ENCODE assay signal across 8 mouse cellular contexts in the genomic region with DNA sequence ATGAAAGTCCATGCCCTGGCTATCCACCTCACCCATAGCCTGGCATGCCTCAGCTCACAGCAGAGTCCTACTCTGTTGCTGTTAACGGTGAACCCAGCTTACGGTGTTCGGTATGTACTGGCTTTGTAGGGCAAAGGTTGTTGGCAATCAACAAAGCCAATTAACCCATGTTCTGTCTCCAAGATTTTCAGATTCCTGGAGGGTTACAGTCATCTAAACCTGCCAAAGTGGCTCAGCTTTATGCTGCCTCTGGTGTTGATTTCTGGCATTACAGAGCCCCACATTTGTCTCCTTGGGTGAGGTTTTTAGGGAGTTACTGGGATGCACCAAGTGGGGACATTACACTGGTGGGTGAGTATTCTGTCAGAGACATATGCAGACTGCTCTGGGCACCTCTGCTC. TPM values are rescaled to one million over a fixed set of nuclear protein-coding genes. Genes with fewer than 3 reads are reported as not detected.
DNase-seq lines count a peak whose midpoint lies in the region; ATAC-seq and TF ChIP-seq lines count a peak whose summit lies in the region.
"Had no signal": no experiment of that assay in that cellular context is flagged by ENCODE, and none has a peak within 500 bp of the region (broad histone marks: within the 10 kb centered on the region; RNA-seq: fewer than 3 reads in every experiment).

No protein-coding gene starts in this region.

- no peaks in the 10 kb centered on the region for H3K9me3 ChIP-seq in hindbrain, postnatal 0 days (ENCODE audit: low read length)
- no peaks in the 10 kb centered on the region for H3K9me3 ChIP-seq in hindbrain, embryonic 12.5 days (replicated peaks)
- H3K9me3 ChIP-seq in heart, embryonic 16.5 days (replicated peaks; ENCODE audit: control insufficient read depth, low read length) = no peaks in the 10 kb centered on the region
- H3K9me3 ChIP-seq in liver, embryonic 16.5 days (replicated peaks; ENCODE audit: control insufficient read depth, low read length) = no peaks in the 10 kb centered on the region
- H3K9me3 ChIP-seq: limb, embryonic 15.5 days had no signal

- H3K36me3 ChIP-seq in hindbrain, postnatal 0 days (ENCODE audit: insufficient read depth, low read length) = no peaks in the 10 kb centered on the region
- no peaks in the 10 kb centered on the region for H3K36me3 ChIP-seq in hindbrain, embryonic 12.5 days
- H3K36me3 ChIP-seq in heart, embryonic 16.5 days (ENCODE audit: control insufficient read depth, insufficient read depth) = no peaks in the 10 kb centered on the region
- H3K36me3 ChIP-seq in liver, embryonic 16.5 days (ENCODE audit: control insufficient read depth, insufficient read depth) = no peaks in the 10 kb centered on the region
- H3K36me3 ChIP-seq: limb, embryonic 15.5 days had no signal

- H3K4me3 ChIP-seq in hindbrain, postnatal 0 days (ENCODE audit: low read length) = no peak overlapping the region
- no peak overlapping the region for H3K4me3 ChIP-seq in hindbrain, embryonic 12.5 days
- peak overlapping the region; percentile 47 for H3K4me3 ChIP-seq in heart, embryonic 16.5 days (ENCODE audit: low read length)
- peak overlapping the region; percentile 58 for H3K4me3 ChIP-seq in liver, embryonic 16.5 days (ENCODE audit: low read depth, low read length)
- H3K4me3 ChIP-seq: limb, embryonic 15.5 days had no signal

- TF ChIP-seq CTCF in hindbrain, postnatal 0 days (IDR thresholded peaks at IDR 0.05; ENCODE audit: low read depth) = peak; percentile 70

- DNase-seq in hindbrain, postnatal 0 days (ENCODE audit: low spot score) = no peak
- peak; percentile 63 to 64 for DNase-seq in B cell, adult 2 months
- peak; percentile 61 for DNase-seq in R1 (ENCODE audit: low read depth, low spot score)
- DNase-seq in ovary, adult 18-20 months (ENCODE audit: low spot score) = no peak

- H3K27ac ChIP-seq in hindbrain, postnatal 0 days = no peak overlapping the region
- no peak overlapping the region for H3K27ac ChIP-seq in hindbrain, embryonic 12.5 days
- H3K27ac ChIP-seq in heart, embryonic 16.5 days (ENCODE audit: low read length) = no peak overlapping the region
- H3K27ac ChIP-seq in liver, embryonic 16.5 days (ENCODE audit: low read length) = no peak overlapping the region
- H3K27ac ChIP-seq: limb, embryonic 15.5 days had no signal

- H3K4me1 ChIP-seq in hindbrain, postnatal 0 days (ENCODE audit: insufficient read depth, low read length) = no peaks in the 10 kb centered on the region
- H3K4me1 ChIP-seq in hindbrain, embryonic 12.5 days = peaks cover 10% of the 10 kb centered on the region; the same call in 1 of the 2 replicates
- no peaks in the 10 kb centered on the region; the same call in 1 of the 2 replicates for H3K4me1 ChIP-seq in heart, embryonic 16.5 days (ENCODE audit: control insufficient read depth, insufficient read depth, low read length)
- H3K4me1 ChIP-seq in liver, embryonic 16.5 days (ENCODE audit: control insufficient read depth, low read depth, low read length) = peaks cover 100% of the 10 kb centered on the region

- H3K4me2 ChIP-seq in hindbrain, postnatal 0 days (ENCODE audit: low read depth, low read length) = no peak overlapping the region
- no peak overlapping the region for H3K4me2 ChIP-seq in hindbrain, embryonic 12.5 days (replicated peaks)
- peak overlapping the region; percentile 58 for H3K4me2 ChIP-seq in heart, embryonic 16.5 days (ENCODE audit: low read depth, low read length)
- H3K4me2 ChIP-seq in liver, embryonic 16.5 days (ENCODE audit: low read depth, low read length) = peak overlapping the region; percentile 64
- H3K4me2 ChIP-seq: limb, embryonic 15.5 days had no signal

- WGBS in hindbrain, postnatal 0 days = 60% methylated on average over 3 of the region's 3 CpGs
- WGBS in hindbrain, embryonic 12.5 days = 82% methylated on average over 3 of the region's 3 CpGs
- WGBS in heart, embryonic 16.5 days = 62% methylated on average over 3 of the region's 3 CpGs
- WGBS in liver, embryonic 16.5 days (ENCODE audit: insufficient replicate concordance) = 20% methylated on average over 3 of the region's 3 CpGs

- ATAC-seq in hindbrain, postnatal 0 days = no peak
- no peak for ATAC-seq in hindbrain, embryonic 12.5 days (ENCODE audit: low FRiP score)
- no peak for ATAC-seq in heart, embryonic 16.5 days (replicated peaks; ENCODE audit: extremely low read depth, insufficient read depth, low FRiP score)
- ATAC-seq in liver, embryonic 16.5 days (ENCODE audit: low read depth) = 0 out of 2 replicates have a peak, but pooled peaks have one; percentile 9

- no peak overlapping the region for H3K9ac ChIP-seq in hindbrain, postnatal 0 days (replicated peaks; ENCODE audit: low read length)
- H3K9ac ChIP-seq in hindbrain, embryonic 12.5 days = no peak overlapping the region
- H3K9ac ChIP-seq in heart, embryonic 16.5 days (ENCODE audit: low read length) = no peak overlapping the region
- H3K9ac ChIP-seq in liver, embryonic 16.5 days (ENCODE audit: low read depth, low read length) = peak overlapping the region; percentile 56
- H3K9ac ChIP-seq: limb, embryonic 15.5 days had no signal

- no peaks in the 10 kb centered on the region for H3K27me3 ChIP-seq in hindbrain, postnatal 0 days (ENCODE audit: insufficient read depth, low read length)
- H3K27me3 ChIP-seq in hindbrain, embryonic 12.5 days = 0 out of 2 replicates have a peak, but pooled peaks cover 17% of the 10 kb centered on the region
- H3K27me3 ChIP-seq in heart, embryonic 16.5 days (ENCODE audit: control insufficient read depth, insufficient read depth, low read length) = peaks cover 2% of the 10 kb centered on the region; the same call in 1 of the 2 replicates
- no peaks in the 10 kb centered on the region; the same call in 1 of the 2 replicates for H3K27me3 ChIP-seq in liver, embryonic 16.5 days (ENCODE audit: control insufficient read depth, insufficient read depth, low read depth, low read length)

RNA-seq across cellular contexts. Expression of gene Cbfa2t3, which starts 1.7 kb away (rescaled TPM):
- total RNA-seq in hindbrain, postnatal 0 days (2014; rRNA removed) = 9.2 and 10.0 TPM in 2 replicates
- 12.4 and 12.6 TPM in 2 replicates for polyA plus RNA-seq in hindbrain, postnatal 0 days (2015; fragmentation: Nextera tagmentation; extraction: Ambion mirVana)
- 17.1 and 17.3 TPM in 2 replicates for polyA plus RNA-seq in hindbrain, embryonic 12.5 days (2016; fragmentation: Nextera tagmentation; extraction: Ambion mirVana)
- 4.6 and 4.8 TPM in 2 replicates for polyA plus RNA-seq in heart, embryonic 16.5 days (2015; fragmentation: Nextera tagmentation; extraction: Ambion mirVana)
- polyA plus RNA-seq in liver, embryonic 16.5 days (2015; fragmentation: Nextera tagmentation; extraction: Ambion mirVana) = 3.1 and 3.3 TPM in 2 replicates

Comparison
In these comparisons a context has a peak if more than half of its experiments do, and no peak if none do; other contexts are left out.
1. DNase-seq: peak in B cell, adult 2 months (2 of 2) and R1 (single experiment); none in hindbrain, postnatal 0 days (single experiment) and ovary, adult 18-20 months (single experiment).
2. H3K4me2 ChIP-seq: peak in heart, embryonic 16.5 days (single experiment) and liver, embryonic 16.5 days (single experiment); none in hindbrain, postnatal 0 days (single experiment) and hindbrain, embryonic 12.5 days (single experiment).
3. H3K4me3 ChIP-seq: peak in heart, embryonic 16.5 days (single experiment) and liver, embryonic 16.5 days (single experiment); none in hindbrain, postnatal 0 days (single experiment) and hindbrain, embryonic 12.5 days (single experiment).